Mouse (Mus musculus) heart, adult 2 months (tissue): ENCODE data around the gene Suds3.

Experiments used
- CTCF ChIP-seq: fragments of 200-600 bp; IDR thresholded peaks from 2 replicates; pipeline ENCODE4 v1.8.1; 2022; ENCODE audit warnings: antibody characterized with exemption, mild to moderate bottlenecking, moderate library complexity
- EP300 ChIP-seq: fragments of 200-500 bp; IDR thresholded peaks from 2 replicates; pipeline ENCODE4 v1.6.1; 2011; ENCODE audit warnings: low read depth, low read length, control low read depth; ENCODE audit not compliant: insufficient read depth
- POLR2A ChIP-seq: fragments of 200-500 bp; IDR thresholded peaks from 2 replicates; pipeline ENCODE4 v1.6.1; 2011; ENCODE audit warnings: mild to moderate bottlenecking, low read depth, low read length, control low read depth; ENCODE audit not compliant: insufficient read depth

DNA sequence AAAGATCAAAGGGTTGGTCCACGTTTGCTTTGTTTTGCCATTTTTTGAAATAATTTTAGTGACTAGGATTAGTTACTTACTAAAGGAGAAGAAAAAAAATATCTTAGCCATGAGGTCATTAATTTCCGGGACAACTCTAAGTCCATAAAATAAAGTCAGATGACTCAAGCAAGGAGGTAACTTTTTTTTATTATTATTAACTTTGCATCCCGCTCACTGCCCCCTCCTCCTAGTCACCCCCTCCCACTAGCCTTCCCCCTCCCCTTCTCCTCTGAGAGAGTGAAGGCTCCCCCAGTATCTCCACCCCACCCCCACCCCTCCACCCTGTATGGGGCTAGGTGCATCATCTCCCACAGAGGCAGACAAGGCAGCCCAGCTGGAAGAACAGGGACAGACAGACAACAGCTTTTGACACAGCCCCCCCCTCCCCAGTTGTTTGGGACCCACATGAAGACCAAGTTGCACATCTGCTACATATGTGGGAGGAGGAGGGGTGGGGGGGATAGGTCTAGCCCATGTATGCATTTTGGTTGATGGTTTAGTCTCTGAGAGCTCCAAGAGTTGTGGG, 19.1 kb upstream of the Suds3 start:
- TF ChIP-seq POLR2A (no peak), CTCF (no peak), EP300 (no peak)
